Mouse (Mus musculus) MN1 (cell line): ENCODE measurements around the gene Prkar1a.

Experiments
- DNase-seq: peaks from one replicate; pipeline ENCODE4 v3.0.0-alpha.2; 2016; ENCODE audit warnings: low spot score

The Prkar1a gene

DNA sequence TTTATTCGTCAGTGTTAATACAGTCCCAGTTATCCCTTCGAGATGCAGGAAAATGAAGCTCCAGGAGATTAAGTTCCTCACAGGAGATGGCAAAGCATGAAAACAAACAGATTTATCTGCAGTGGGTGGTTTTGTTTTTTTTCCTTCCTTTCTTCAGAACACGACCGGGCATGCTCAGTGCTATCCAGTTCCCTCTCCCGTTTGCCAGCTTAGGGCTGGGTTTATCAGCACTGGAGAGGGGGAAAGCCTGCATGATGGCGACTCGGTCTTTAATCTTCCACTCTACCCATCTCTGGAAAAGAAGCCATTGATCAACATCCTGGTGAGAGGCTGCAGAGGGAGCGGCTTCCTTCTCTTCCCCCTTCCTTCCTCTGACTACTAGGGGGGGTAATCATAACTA is at the start of gene Prkar1a:
Gene Prkar1a, plus strand, starts transcription at position 200 of the 400 bp plus-strand sequence.
- DNase-seq: no peak

- DNase-seq: no peak
Observed at GRCm38 (mm10) chr11:109607600-109607999, 41.6 kb upstream of the Prkar1a start.

DNA sequence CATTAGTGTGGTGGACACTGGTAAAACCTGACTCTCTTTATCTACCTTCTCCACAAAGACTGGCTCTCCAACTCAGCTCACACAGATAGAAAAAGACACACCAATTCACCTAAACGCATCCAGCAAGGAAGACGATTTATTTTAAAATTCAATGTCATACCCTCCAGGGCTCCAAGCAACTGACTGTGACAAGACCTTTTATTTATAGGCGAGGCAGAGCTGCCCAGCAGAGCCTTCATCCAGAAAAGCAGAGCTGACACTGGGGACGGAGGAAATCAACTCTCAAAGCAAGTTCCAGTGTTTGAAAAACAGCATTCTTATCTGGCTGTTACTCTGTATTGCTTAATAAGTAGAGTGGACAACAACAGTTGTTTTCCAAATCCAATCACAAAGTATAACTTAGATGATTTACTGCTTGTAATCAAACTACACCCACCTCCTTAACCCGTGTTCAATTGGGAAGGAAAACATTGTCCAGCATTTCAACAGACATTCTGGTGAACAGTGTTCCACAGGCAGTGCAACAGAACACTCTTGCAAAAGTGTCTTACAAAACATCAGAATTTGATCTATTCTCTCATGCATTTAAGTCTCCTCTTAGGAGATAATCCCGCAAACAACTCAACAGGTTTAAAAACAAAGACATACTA is 40.1 kb upstream of the Prkar1a start:
- DNase-seq: no peak

DNA sequence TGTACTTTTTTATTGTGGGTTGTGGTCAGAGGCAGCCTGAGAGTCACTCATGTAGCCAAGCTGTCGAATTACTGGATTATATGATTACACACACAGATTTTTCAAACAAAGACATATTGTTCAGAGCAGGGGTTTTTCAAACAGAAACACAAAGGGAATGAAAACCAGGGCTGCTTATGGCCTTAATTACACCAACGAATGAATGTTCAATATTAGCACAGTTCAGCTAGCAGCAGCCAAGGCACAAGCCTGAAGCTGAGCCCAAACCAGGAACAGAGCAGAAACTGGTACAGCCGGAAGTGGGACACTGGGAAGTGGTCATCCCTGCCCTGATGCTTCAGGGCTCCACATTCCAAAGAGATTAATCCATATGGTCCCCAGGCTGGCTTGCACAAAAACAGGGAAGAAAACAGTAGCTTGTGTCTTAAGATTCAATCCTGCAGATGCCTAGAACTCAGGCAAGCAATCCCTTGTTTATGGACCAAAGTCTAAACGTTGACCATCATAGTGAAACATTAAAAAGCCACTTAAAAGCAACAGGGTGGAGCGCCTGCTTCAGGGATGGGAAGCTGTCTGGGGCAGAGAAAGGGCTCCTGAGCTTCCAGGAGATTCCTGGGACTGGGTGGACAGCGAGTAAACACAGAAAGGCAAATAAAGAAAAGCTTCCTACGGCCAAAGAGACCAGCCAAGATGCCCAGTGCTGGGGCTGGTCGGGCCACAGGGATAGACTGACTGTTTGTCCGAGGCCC is 39.0 kb upstream of the Prkar1a start:
- DNase-seq: peak; percentile 34

GRCm38 (mm10) chr11:109610795-109611302 is 38.4 kb upstream of the Prkar1a start:
- DNase-seq: no peak

DNA sequence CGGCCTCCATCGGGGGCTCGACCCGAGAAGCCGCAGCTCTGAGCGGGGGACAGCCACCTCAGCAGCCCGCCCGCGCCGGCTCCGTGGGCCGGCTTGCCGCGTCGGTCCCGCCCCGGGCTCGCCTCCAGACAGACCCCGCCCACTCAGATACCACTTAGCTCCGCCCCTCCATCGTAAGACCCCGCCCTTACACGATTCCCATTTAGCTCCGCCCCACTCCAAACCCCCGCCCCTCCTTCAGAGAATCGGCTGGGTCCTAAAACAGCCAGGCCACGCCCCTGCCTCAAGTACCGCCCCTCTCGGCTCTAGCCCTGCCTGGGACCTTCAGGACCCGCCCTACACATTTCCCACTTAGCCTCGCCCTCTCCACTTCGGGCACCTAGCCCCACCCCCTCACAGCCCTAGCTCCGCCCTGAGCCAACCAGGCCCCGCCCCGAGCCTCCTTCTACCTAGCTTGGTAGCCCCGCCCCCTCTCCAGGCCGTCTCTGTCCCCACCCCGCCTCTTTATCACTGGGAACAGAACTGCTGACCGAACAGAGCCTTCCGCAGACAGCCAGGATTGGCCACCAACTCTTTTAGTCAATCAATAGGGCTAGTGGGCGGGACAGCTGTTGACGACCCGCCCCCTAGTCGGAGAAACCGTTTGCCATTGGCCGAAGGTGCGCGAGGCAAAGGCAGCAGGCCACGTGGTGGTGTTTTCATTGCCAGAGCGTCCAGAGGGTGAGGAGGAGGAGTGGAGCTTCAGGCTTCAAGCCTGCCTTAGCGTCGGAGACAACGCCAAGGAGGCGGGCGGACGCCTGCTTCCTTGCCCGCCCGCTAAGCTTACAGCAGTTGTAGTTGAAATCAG is 37.7 kb upstream of the Prkar1a start, which contains the start of gene Wipi1:
Gene Wipi1, minus strand, starts transcription at position 665 of the 847 bp plus-strand sequence.
- DNase-seq: peak; percentile 99

- peak; percentile 27 for DNase-seq
Observed at GRCm38 (mm10) chr11:109612871-109613529, 36.2 kb upstream of the Prkar1a start.

DNA sequence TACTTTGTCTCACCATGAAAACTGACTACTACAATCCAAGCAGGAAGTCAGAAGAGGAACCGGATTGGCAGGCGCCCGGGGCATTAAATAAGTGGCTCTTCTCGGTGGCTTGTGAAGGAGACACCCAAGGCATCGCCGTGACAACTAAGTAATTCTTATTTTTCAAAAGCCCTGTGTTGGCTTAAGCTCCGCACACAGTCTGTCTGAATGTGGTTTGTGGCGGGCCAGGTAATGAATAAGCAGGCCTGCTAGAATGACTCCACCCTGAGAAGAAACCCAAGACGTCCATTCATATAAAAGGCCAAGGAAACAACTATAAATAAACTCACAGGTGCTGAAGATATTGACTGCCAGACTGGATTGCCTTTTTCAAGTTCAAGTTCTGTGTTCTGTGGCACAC is 33.9 kb upstream of the Prkar1a start:
- no peak for DNase-seq

DNA sequence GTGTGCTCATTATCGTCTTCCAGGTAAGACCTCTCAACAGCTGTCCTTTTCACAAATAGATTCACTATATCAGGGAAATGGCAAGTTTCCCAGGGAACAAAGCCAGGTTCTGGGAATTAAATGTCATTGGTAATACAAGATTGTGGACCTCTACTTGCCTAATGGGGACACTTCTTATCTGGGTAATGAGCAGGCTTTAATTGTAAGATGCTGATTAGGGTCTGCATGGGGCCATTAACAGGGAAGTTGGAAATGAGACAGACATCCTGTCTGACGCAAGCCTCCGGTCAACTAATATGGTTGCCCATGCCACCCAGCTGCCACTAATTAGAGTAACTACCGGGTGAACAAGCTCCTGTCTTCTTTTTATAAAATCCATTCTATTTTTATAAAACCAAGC is 32.9 kb upstream of the Prkar1a start:
- DNase-seq: peak; percentile 76

- DNase-seq: peak; percentile 67
Observed at GRCm38 (mm10) chr11:109616766-109617165, 32.4 kb upstream of the Prkar1a start.

DNA sequence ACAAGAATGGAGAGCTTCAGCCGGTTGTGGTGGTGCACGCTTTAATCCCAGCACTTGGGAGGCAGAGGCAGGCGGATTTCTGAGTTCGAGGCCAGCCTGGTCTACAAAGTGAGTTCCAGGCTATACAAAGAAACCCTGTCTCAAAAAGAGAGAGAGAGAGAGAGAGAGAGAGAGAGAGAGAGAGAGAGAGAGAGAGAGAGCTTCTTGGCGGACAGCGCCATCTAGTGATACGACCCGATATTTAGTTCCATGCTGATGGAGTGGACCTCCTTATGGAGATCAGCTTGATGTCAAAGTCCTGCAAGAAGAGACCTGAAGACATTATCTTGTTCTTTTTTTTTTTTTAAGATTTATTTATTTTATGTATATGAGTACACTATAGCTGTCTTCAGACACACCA is 30.1 kb upstream of the Prkar1a start:
- peak; percentile 83 for DNase-seq

GRCm38 (mm10) chr11:109620356-109620755 is 28.8 kb upstream of the Prkar1a start:
- DNase-seq: peak; percentile 63

DNA sequence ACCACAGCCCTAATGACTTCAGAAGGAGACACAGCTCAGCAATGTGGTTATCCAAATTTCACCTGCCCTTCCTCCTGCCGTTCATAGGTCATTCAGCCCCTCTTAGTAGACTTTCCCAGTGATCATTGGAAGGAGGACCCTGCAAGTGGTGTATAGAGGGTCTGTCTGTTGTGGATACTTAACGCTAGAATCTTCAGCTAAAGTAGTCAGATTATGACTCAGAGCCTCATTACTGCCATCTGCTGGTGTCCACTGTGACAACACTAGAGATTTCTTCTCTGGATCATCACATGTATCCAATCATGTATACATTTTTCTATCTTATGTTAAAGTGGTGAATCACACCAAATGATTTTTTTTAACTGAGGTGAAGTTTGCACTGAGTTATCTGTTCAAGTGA is 28.0 kb upstream of the Prkar1a start:
- DNase-seq: peak; percentile 87

DNA sequence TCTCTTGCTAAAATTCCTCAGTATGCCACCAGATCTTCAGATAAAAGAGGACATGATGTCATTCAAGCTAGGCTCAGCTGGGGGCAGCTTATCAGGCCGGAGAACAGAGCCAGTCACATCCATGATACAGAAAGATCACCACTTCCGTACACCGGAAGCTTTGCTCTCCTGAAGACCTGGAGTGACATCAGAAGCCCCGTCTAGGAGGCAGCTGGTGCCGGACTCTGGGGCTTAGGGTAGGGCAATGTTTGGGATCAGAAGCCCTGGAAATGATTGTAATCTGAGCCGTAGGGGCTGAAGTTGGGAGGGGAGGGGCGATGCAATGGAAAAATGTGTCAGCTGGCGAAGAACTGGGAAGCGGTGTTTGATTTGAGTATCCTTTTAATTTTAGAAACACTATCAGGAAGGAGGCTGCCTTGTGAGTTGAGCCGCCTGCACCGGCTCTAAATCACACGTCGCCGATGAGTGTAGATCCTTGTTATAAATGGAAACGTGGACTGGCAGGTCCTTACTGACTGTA is 26.6 kb upstream of the Prkar1a start:
- peak; percentile 69 for DNase-seq

- no peak for DNase-seq
Observed at GRCm38 (mm10) chr11:109623238-109623637, 26.0 kb upstream of the Prkar1a start.

GRCm38 (mm10) chr11:109627648-109628047 is 21.6 kb upstream of the Prkar1a start:
- DNase-seq: no peak

- no peak for DNase-seq
Observed at GRCm38 (mm10) chr11:109628099-109628498, 21.1 kb upstream of the Prkar1a start.

GRCm38 (mm10) chr11:109629021-109629521 is 20.1 kb upstream of the Prkar1a start:
- peak; percentile 67 for DNase-seq

DNA sequence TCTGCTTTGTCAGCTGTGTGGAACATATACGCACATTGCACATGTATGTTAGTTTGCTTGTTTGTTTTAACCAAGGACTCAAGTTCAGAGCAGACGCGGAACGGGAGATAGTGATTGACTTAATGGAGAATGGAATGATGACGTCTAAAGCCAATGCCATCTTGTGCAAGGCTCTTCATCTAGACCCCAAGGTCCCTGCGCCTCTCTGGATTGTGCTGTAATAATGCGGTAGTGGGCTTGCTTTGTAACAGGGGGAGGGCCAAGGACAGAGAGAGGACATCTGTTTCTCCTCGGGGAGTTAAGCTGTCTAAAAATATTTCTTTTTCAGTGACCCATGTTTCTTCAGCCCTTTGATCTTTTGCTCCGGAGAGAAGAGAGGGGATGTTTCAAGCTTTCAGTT is 14.3 kb upstream of the Prkar1a start:
- no peak for DNase-seq

DNA sequence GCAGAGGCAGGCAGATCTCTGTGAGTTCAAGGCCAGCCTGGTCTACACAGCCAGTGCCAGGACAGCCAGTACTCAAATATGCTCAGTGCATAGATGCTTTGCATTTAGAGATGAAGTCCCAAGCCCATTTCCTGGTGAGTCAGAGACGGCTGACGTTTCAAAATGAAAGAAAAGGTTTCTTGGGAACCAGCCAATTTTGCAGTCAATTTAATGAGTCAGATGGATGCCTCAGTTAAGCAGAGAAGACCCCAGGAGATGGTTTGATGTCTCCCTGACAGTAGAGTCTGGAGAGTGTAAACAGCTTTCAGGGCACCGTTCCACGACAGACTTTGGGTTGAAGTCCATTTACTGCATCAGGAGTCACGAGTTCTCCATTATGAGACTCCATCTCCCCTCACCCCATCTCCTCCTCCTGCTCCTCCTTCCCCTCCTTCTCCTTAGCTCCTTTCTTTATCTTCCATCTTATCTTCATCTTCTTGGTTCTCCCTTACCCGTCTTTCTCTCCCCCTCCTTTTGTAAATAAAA is 13.3 kb upstream of the Prkar1a start:
- DNase-seq: peak; percentile 88
